Mouse (Mus musculus): ENCODE results near the gene Cpne9.
A peak's percentile ranks its signal among the peaks of the same experiment; 100 is the strongest.

Gene Cpne9

DNA sequence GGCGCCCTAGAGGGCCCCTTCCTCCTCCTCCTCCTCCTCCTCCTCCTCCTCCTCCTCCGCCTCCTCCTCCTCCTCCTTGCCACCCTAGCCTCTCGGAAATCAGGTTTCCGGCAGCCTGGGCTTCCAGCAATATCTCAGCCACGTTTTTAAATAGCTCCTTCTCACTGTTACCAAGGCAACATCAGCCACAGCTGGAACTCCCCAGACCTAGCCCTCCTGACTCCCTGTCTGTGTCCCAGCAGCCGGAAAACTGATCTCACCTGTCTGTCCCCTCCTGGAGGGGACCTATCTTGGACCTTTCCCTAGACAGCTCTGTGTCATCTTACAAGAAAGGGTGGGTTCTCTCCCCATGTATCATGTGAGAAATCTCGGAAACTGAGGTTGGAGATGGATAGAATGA is 60.2 kb downstream of the Cpne9 start:
- DNase-seq (ENCODE audit: extremely low spot score, low spot score), result no peak

DNA sequence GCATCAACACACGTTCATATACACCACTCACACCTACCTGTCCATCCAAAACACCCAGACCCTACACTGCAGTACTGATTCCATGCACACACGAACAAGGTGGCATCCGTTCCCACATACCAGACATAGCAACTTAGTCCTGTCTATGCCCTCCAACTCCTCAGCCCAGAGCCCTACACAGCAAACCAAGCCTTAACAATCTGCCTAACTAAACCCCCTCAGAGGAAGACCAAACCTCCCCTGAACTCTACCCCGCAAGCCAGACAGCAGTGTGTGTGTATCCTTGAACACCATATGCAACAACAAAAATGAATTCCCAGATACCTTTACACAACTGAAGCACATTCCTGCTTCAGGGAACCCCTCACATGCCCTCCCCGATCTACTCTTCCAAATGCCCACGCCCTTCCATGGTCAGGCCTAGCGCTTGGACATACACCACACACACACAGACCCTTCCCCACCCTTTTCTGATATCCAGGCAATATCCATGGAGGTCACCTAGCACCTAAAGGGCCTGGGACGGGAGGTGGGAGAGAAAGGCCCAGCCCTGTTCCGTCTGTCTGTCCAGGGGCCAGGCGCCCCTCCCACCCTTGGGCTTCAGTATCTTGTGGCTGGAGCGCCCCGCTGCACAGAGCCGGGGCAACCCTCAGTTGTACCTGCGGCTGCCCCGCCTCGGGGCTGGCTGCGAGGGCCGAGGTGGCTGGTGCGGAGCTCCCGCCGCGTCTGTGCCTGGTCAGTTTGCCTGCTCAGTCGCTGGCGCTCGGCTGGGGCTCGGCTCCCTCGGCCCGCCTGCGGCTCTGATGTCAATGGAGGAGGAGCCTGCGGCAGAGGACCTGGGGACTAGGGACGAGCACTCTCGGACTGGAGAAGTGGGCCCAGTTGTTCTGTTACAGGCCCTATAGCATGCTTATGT is 61.3 kb downstream of the Cpne9 start, which contains the start of gene Camk1:
Gene Camk1, minus strand, starts transcription at position 808 of the 916 bp plus-strand sequence.
- peak; percentile 75 for DNase-seq (ENCODE audit: extremely low spot score, low spot score)

GRCm38 (mm10) chr6:113344321-113344720 is 62.2 kb downstream of the Cpne9 start:
- no peak for DNase-seq (ENCODE audit: extremely low spot score, low spot score)

GRCm38 (mm10) chr6:113346897-113347296 is 64.8 kb downstream of the Cpne9 start:
- no peak for DNase-seq (ENCODE audit: extremely low spot score, low spot score)

- no peak for DNase-seq (ENCODE audit: extremely low spot score, low spot score)
Measured at GRCm38 (mm10) chr6:113350538-113350937, 68.4 kb downstream of the Cpne9 start.

- DNase-seq (ENCODE audit: extremely low spot score, low spot score), result no peak
Measured at GRCm38 (mm10) chr6:113351161-113351560, 69.1 kb downstream of the Cpne9 start.

DNA sequence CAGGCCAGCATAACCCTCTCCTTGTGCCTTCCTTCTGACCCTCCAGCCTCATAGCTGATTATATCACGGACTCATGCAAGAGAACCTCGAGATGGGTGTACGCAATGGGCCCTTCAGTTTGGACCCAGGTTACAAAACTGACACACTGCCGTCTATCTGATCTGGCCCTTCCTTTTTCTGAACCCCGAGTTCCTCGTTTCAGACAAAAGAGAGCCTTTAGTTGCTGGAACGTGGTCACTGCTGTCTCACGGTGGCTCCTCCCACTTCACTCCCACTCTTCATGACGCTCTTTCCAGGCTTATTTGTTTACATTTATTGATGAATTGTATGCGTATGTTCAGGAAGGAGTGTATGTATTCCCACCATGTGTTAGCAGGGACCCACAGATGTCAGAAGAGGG is 69.5 kb downstream of the Cpne9 start:
- no peak for DNase-seq (ENCODE audit: extremely low spot score, low spot score)

GRCm38 (mm10) chr6:113352820-113353219 is 70.7 kb downstream of the Cpne9 start:
- no peak for DNase-seq (ENCODE audit: extremely low spot score, low spot score)

GRCm38 (mm10) chr6:113353696-113354095 is 71.6 kb downstream of the Cpne9 start:
- no peak for DNase-seq (ENCODE audit: extremely low spot score, low spot score)
